28 mouse cellular contexts compared by ENCODE assay signal in the genomic region with DNA sequence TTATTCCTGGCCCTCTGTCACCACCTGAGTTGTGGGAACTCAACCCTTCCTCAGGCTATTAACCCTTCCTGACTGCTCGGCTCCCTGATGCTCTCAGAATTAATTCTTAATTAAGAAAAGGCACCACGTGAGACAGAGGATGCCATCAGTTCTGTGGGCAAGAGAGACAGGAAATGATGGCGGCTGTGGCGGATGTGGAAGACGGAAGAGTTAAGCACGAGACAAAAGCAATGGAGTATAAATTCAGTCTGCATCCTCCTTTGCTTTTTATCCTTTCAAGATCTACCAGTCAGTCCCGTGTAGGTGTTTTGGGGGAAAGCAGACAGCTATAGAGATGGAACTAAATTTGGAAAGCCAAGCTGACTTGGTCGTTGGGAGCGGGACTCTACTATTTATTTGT.
DNase-seq lines count a peak whose midpoint lies in the region; ATAC-seq lines count a peak whose summit lies in the region.
"Had no signal": no experiment of that assay in that cellular context is flagged by ENCODE, and none has a peak within 500 bp of the region (broad histone marks: within the 10 kb centered on the region; RNA-seq: fewer than 3 reads in every experiment).

No protein-coding gene starts in this region.

- H3K36me3 ChIP-seq in splenic B cell, adult 2 months (ENCODE audit: control insufficient read depth, insufficient read depth, low read length, poor library complexity, severe bottlenecking) = no peaks in the 10 kb centered on the region
- H3K36me3 ChIP-seq in hindbrain, embryonic 13.5 days = no peaks in the 10 kb centered on the region
- H3K36me3 ChIP-seq: forebrain, embryonic 10.5 days; G1E; heart, embryonic 12.5 days; heart, embryonic 15.5 days; hindbrain, embryonic 10.5 days; intestine, embryonic 15.5 days had no signal

- peak; percentile 92 for ATAC-seq in CD4-positive, CD25-positive, alpha-beta regulatory T cell, adult 4 months
- no peak for ATAC-seq in megakaryocyte, adult 5-6 weeks (ENCODE audit: poor library complexity, severe bottlenecking)
- ATAC-seq in hindbrain, embryonic 13.5 days (ENCODE audit: low FRiP score) = no peak
- ATAC-seq: forebrain, embryonic 13.5 days; hindbrain, postnatal 0 days; intestine, embryonic 15.5 days; Patski had no signal

- no peak overlapping the region for H3K4me2 ChIP-seq in hindbrain, embryonic 13.5 days
- H3K4me2 ChIP-seq: forebrain, embryonic 13.5 days; heart, embryonic 12.5 days; heart, embryonic 15.5 days; hindbrain, embryonic 14.5 days; intestine, embryonic 15.5 days had no signal

- DNase-seq in CD4-positive helper T cell, adult 2 months (ENCODE audit: low read depth, low spot score) = peak; percentile 69
- peak; percentile 56 for DNase-seq in induced T-regulatory cell, adult 2 months (ENCODE audit: low read depth)
- peak; percentile 53 for DNase-seq in splenic B cell, adult 2 months (ENCODE audit: low read depth, low spot score)
- DNase-seq in thymus, postnatal 14 days = no peak
- DNase-seq: adrenal gland, adult 8-10 months; adrenal gland, postnatal 25 days; B cell, adult 2 months; cerebellum, adult 11-12 months; cerebellum, adult 8-10 months; cerebellum, postnatal 10 days; gastrocnemius, postnatal 25 days; heart, adult 18-20 months; heart, postnatal 10 days; heart, postnatal 36 days had no signal

- H3K27me3 ChIP-seq in splenic B cell, adult 2 months (ENCODE audit: control insufficient read depth, insufficient read depth, low read length, poor library complexity, severe bottlenecking) = no peaks in the 10 kb centered on the region
- H3K27me3 ChIP-seq in hindbrain, embryonic 13.5 days = 0 out of 2 replicates have a peak, but pooled peaks cover 4% of the 10 kb centered on the region
- H3K27me3 ChIP-seq: CH12.LX; heart, embryonic 12.5 days; heart, embryonic 15.5 days; intestine, embryonic 15.5 days; Patski had no signal

- 82% methylated on average over 9 of the region's 9 CpGs for WGBS in hindbrain, embryonic 13.5 days

- no peak overlapping the region for H3K4me3 ChIP-seq in hindbrain, embryonic 13.5 days
- H3K4me3 ChIP-seq: forebrain, embryonic 10.5 days; forebrain, embryonic 13.5 days; heart, embryonic 12.5 days; heart, embryonic 15.5 days; hindbrain, embryonic 10.5 days; intestine, embryonic 15.5 days had no signal

- peaks cover 14% of the 10 kb centered on the region for H3K4me1 ChIP-seq in hindbrain, embryonic 13.5 days (replicated peaks)
- H3K4me1 ChIP-seq: intestine, embryonic 15.5 days had no signal

- H3K27ac ChIP-seq in hindbrain, embryonic 13.5 days = no peak overlapping the region
- H3K27ac ChIP-seq: forebrain, embryonic 10.5 days; forebrain, embryonic 13.5 days; heart, embryonic 15.5 days; hindbrain, embryonic 10.5 days; hindbrain, embryonic 14.5 days; hindbrain, postnatal 0 days; intestine, embryonic 15.5 days had no signal

- no peaks in the 10 kb centered on the region for H3K9me3 ChIP-seq in hindbrain, embryonic 13.5 days
- H3K9me3 ChIP-seq: forebrain, embryonic 10.5 days; forebrain, embryonic 13.5 days; heart, embryonic 15.5 days; intestine, embryonic 15.5 days had no signal

- H3K9ac ChIP-seq in hindbrain, embryonic 13.5 days = no peak overlapping the region
- H3K9ac ChIP-seq: forebrain, embryonic 13.5 days; heart, embryonic 12.5 days; heart, embryonic 15.5 days; hindbrain, embryonic 14.5 days; intestine, embryonic 15.5 days had no signal
